29 mouse cellular contexts compared by ENCODE assay signal in the genomic region with DNA sequence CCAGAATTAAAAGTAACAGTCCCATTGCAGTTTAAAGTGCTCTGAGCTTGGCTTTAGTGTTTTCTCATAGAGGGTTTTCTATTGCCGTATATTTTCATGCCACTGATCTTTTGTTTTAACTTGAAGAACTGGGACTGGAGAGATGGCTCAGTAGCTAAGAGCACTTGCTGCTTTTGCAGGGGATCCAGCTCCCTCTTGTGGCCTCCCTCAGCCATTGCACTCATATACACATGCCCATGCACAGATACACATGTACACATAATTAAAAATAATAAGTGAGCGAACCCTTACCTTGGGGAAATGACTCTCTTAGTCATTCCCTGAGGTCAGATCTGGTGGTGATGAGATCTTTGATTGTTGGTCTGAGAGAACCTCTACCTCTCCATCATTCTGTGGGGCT.
DNase-seq lines count a peak whose midpoint lies in the region; ATAC-seq and TF ChIP-seq lines count a peak whose summit lies in the region.
"Had no signal": no experiment of that assay in that cellular context is flagged by ENCODE, and none has a peak within 500 bp of the region (broad histone marks: within the 10 kb centered on the region; RNA-seq: fewer than 3 reads in every experiment).

No protein-coding gene starts in this region.

- no peak overlapping the region for H3K4me3 ChIP-seq in liver, embryonic 14.5 days (ENCODE audit: insufficient read depth in 1 of 2, low read depth in 2 of 2, low read length in 2 of 2)
- no peak overlapping the region for H3K4me3 ChIP-seq in liver, embryonic 11.5 days (ENCODE audit: low read depth, low read length)
- no peak overlapping the region for H3K4me3 ChIP-seq in CH12.LX (replicated peaks in 1 of 3; ENCODE audit: low read depth in 2 of 3, low read length in 2 of 3, poor library complexity in 1 of 3)
- H3K4me3 ChIP-seq in ES-E14 (ENCODE audit: insufficient read depth in 1 of 2, low read depth in 1 of 2, low read length in 2 of 2, poor library complexity in 1 of 2, severe bottlenecking in 1 of 2): no peak overlapping the region
- H3K4me3 ChIP-seq: embryonic facial prominence, embryonic 13.5 days; erythroblast, embryonic 14.5 days; forebrain, embryonic 12.5 days; gastrocnemius, adult 2 months; heart, embryonic 10.5 days; hindbrain, embryonic 10.5 days; limb, embryonic 10.5 days; megakaryocyte, embryonic 14.5 days; midbrain, embryonic 13.5 days; neural tube, embryonic 12.5 days had no signal

- no peaks in the 10 kb centered on the region for H3K4me1 ChIP-seq in liver, embryonic 14.5 days (replicated peaks; ENCODE audit: control insufficient read depth in 2 of 2, insufficient read depth in 2 of 2, low read length in 1 of 2)
- no peaks in the 10 kb centered on the region for H3K4me1 ChIP-seq in liver, embryonic 11.5 days (replicated peaks; ENCODE audit: control insufficient read depth, insufficient read depth, low read length)
- H3K4me1 ChIP-seq in CH12.LX (ENCODE audit: control insufficient read depth in 1 of 2, insufficient read depth in 2 of 2): no peaks in the 10 kb centered on the region
- H3K4me1 ChIP-seq in ES-E14 (ENCODE audit: control insufficient read depth in 2 of 2, insufficient read depth in 2 of 2, low read length in 2 of 2, poor library complexity in 1 of 2): no peaks in the 10 kb centered on the region
- H3K4me1 ChIP-seq: embryonic facial prominence, embryonic 13.5 days; forebrain, embryonic 12.5 days; heart, embryonic 10.5 days; limb, embryonic 10.5 days; megakaryocyte, embryonic 14.5 days; midbrain, embryonic 13.5 days; neural tube, embryonic 12.5 days had no signal

- dilution Hi-C loops in CH12.LX (cut with MboI; ENCODE audit: extremely low pct_ligation_motif_present, extremely low pct_unique_long_range_greater_than_20kb, low sequenced_read_pairs): no loop called here

- in situ Hi-C loops in CH12.LX (cut with MboI; ENCODE audit: low pct_ligation_motif_present, low pct_unique_long_range_greater_than_20kb, low sequenced_read_pairs) (no loop called here), ES-E14 (cut with MboI; ENCODE audit: low sequenced_read_pairs in 2 of 2, unreplicated experiment in 2 of 2) (no loop called here)

- H3K36me3 ChIP-seq in liver, embryonic 14.5 days (replicated peaks; ENCODE audit: control insufficient read depth, insufficient read depth, low read depth): no peaks in the 10 kb centered on the region
- no peaks in the 10 kb centered on the region for H3K36me3 ChIP-seq in liver, embryonic 11.5 days (ENCODE audit: control insufficient read depth, insufficient read depth, low read length)
- H3K36me3 ChIP-seq in CH12.LX (replicated peaks in 1 of 2; ENCODE audit: control insufficient read depth in 1 of 2, insufficient read depth in 1 of 2, low read length in 1 of 2) (no peaks in the 10 kb centered on the region), ES-E14 (ENCODE audit: control insufficient read depth, insufficient read depth, low read length, poor library complexity, severe bottlenecking) (no peaks in the 10 kb centered on the region)
- H3K36me3 ChIP-seq: embryonic facial prominence, embryonic 13.5 days; forebrain, embryonic 12.5 days; heart, embryonic 10.5 days; hindbrain, embryonic 10.5 days; limb, embryonic 10.5 days; midbrain, embryonic 13.5 days; neural tube, embryonic 12.5 days had no signal

- no peaks in the 10 kb centered on the region for H3K9me3 ChIP-seq in liver, embryonic 14.5 days (ENCODE audit: control insufficient read depth, low read length)
- H3K9me3 ChIP-seq in liver, embryonic 11.5 days (ENCODE audit: control insufficient read depth, low read length): no peaks in the 10 kb centered on the region
- H3K9me3 ChIP-seq in CH12.LX (replicated peaks; ENCODE audit: low read length): peaks cover 8% of the 10 kb centered on the region
- H3K9me3 ChIP-seq in ES-E14 (ENCODE audit: control insufficient read depth, insufficient read depth, low read depth, low read length): no peaks in the 10 kb centered on the region
- H3K9me3 ChIP-seq: heart, embryonic 10.5 days; limb, embryonic 10.5 days had no signal

- peak; percentile 21; the same call in 1 of the 2 replicates for TF ChIP-seq CTCF in liver, embryonic 14.5 days (IDR thresholded peaks at IDR 0.05; ENCODE audit: low read depth)
- peak; percentile 11; a peak in 1 of 4 replicates for TF ChIP-seq CTCF in CH12.LX (conservative IDR thresholded peaks at IDR 0.05 in 1 of 2, IDR thresholded peaks at IDR 0.05 in 1 of 2; ENCODE audit: low read depth in 2 of 2, low read length in 2 of 2)

- TF ChIP-seq RAD21 in CH12.LX (IDR thresholded peaks at IDR 0.05; ENCODE audit: low read depth, low read length): no peak; the same call in 1 of the 2 replicates

- no peaks in the 10 kb centered on the region for H3K79me2 ChIP-seq in CH12.LX (replicated peaks; ENCODE audit: control insufficient read depth, extremely low read depth, insufficient read depth, poor library complexity, severe bottlenecking)

- DNase-seq in liver, embryonic 14.5 days (ENCODE audit: low read depth in 3 of 3, low spot score in 3 of 3): no peak
- DNase-seq in liver, embryonic 11.5 days (ENCODE audit: low spot score): no peak
- peak; percentile 8 for DNase-seq in CH12.LX (ENCODE audit: extremely low read depth)
- peak; percentile 29 for DNase-seq in ES-E14 (ENCODE audit: low read depth, low spot score)
- DNase-seq in induced T-regulatory cell, adult 2 months (ENCODE audit: low read depth): peak; percentile 0
- DNase-seq in T-cell, adult 2 months (ENCODE audit: low spot score): no peak
- no peak for DNase-seq in adipocyte (ENCODE audit: low spot score)
- DNase-seq: adrenal gland, adult 2 months; cerebellum, adult 2 months; cerebellum, postnatal 36 days; embryo, embryonic 11 days; gastrocnemius, adult 2 months; kidney, adult 11 months; kidney, postnatal 10 days; liver; liver, postnatal 0 days; lung, postnatal 36 days; right cerebral cortex, postnatal 14 days; thymus, postnatal 25 days had no signal

- no peak for TF ChIP-seq POLR2A in CH12.LX (IDR thresholded peaks at IDR 0.05; ENCODE audit: low read depth, low read length)

- H3K27ac ChIP-seq in liver, embryonic 14.5 days: no peak overlapping the region
- H3K27ac ChIP-seq in liver, embryonic 11.5 days (ENCODE audit: low read depth, low read length): no peak overlapping the region
- no peak overlapping the region for H3K27ac ChIP-seq in CH12.LX (ENCODE audit: insufficient read depth, low read depth)
- no peak overlapping the region for H3K27ac ChIP-seq in ES-E14 (ENCODE audit: insufficient read depth, low read depth, low read length, poor library complexity, severe bottlenecking)
- H3K27ac ChIP-seq: embryonic facial prominence, embryonic 13.5 days; forebrain, embryonic 12.5 days; gastrocnemius, adult 2 months; heart, embryonic 10.5 days; hindbrain, embryonic 10.5 days; limb, embryonic 10.5 days; midbrain, embryonic 13.5 days; neural tube, embryonic 12.5 days had no signal

- no peak overlapping the region for H3K9ac ChIP-seq in liver, embryonic 14.5 days (replicated peaks)
- H3K9ac ChIP-seq in liver, embryonic 11.5 days (ENCODE audit: low read depth, low read length): no peak overlapping the region
- H3K9ac ChIP-seq in CH12.LX (ENCODE audit: insufficient read depth, low read depth) (no peak overlapping the region), ES-E14 (ENCODE audit: insufficient read depth, low read depth, low read length, poor library complexity, severe bottlenecking) (no peak overlapping the region)
- H3K9ac ChIP-seq: embryonic facial prominence, embryonic 13.5 days; forebrain, embryonic 12.5 days; liver, postnatal 0 days; midbrain, embryonic 13.5 days; neural tube, embryonic 12.5 days had no signal

- no peak for ATAC-seq in liver, embryonic 14.5 days (ENCODE audit: insufficient read depth)
- ATAC-seq in liver, embryonic 11.5 days (replicated peaks; ENCODE audit: low FRiP score): no peak
- ATAC-seq: hindbrain, embryonic 16.5 days; liver, postnatal 0 days; midbrain, embryonic 13.5 days had no signal

- 67% methylated on average over 2 of the region's 2 CpGs for WGBS in liver, embryonic 14.5 days (ENCODE audit: insufficient replicate concordance)
- WGBS in liver, embryonic 11.5 days: 87% methylated on average over 2 of the region's 2 CpGs

- no peak overlapping the region for H3K4me2 ChIP-seq in liver, embryonic 14.5 days (ENCODE audit: low read depth)
- no peak overlapping the region for H3K4me2 ChIP-seq in liver, embryonic 11.5 days
- H3K4me2 ChIP-seq in CH12.LX (ENCODE audit: insufficient read depth, low read depth, poor library complexity, severe bottlenecking): no peak overlapping the region
- H3K4me2 ChIP-seq: embryonic facial prominence, embryonic 13.5 days; forebrain, embryonic 12.5 days; midbrain, embryonic 13.5 days; neural tube, embryonic 12.5 days had no signal

- TF ChIP-seq EP300 in liver, embryonic 14.5 days (IDR thresholded peaks at IDR 0.05; ENCODE audit: low read depth): no peak
- no peak for TF ChIP-seq EP300 in CH12.LX (IDR thresholded peaks at IDR 0.05; ENCODE audit: low read length)

- no peaks in the 10 kb centered on the region for H3K27me3 ChIP-seq in liver, embryonic 14.5 days (ENCODE audit: control insufficient read depth, insufficient read depth, low read length)
- no peaks in the 10 kb centered on the region for H3K27me3 ChIP-seq in liver, embryonic 11.5 days (replicated peaks; ENCODE audit: control insufficient read depth, insufficient read depth, low read length)
- no peaks in the 10 kb centered on the region for H3K27me3 ChIP-seq in CH12.LX (replicated peaks)
- H3K27me3 ChIP-seq: embryonic facial prominence, embryonic 13.5 days; forebrain, embryonic 12.5 days; megakaryocyte, embryonic 14.5 days; midbrain, embryonic 13.5 days; neural tube, embryonic 12.5 days had no signal

TF ChIP-seq in CH12.LX, 34 proteins besides CTCF, POLR2A, EP300 and RAD21:
- TF ChIP-seq RCOR1 (conservative IDR thresholded peaks at IDR 0.05; ENCODE audit: low read depth, low read length) (no peak), SMC3 (IDR thresholded peaks at IDR 0.05; ENCODE audit: low read depth, low read length) (peak; percentile 6; the same call in 1 of the 2 replicates)

TF ChIP-seq in ES-E14, 5 proteins besides CTCF, POLR2A, EP300 and RAD21:
- no peak for TF ChIP-seq HCFC1 (IDR thresholded peaks at IDR 0.05; ENCODE audit: borderline replicate concordance, insufficient read depth, low read length)
- TF ChIP-seq ZC3H11A (IDR thresholded peaks at IDR 0.05; ENCODE audit: borderline replicate concordance, low read depth, low read length): peak; percentile 88
- no peak for TF ChIP-seq MAFK (IDR thresholded peaks at IDR 0.05; ENCODE audit: insufficient read depth, low read depth, low read length)
- TF ChIP-seq ZNF384 (IDR thresholded peaks at IDR 0.05; ENCODE audit: low read depth, low read length): no peak

Comparison
In these comparisons a context has a peak if more than half of its experiments do, and no peak if none do; other contexts are left out.
1. DNase-seq: peak in CH12.LX (single experiment), ES-E14 (single experiment) and induced T-regulatory cell, adult 2 months (single experiment); none in liver, embryonic 14.5 days (0 of 3), liver, embryonic 11.5 days (single experiment), T-cell, adult 2 months (single experiment) and adipocyte (single experiment).